Mouse (Mus musculus): ENCODE results near the gene Efcab11.

The Efcab11 gene

GRCm38 (mm10) chr12:99884269-99885261, at the start of gene Efcab11, which contains the start of gene Tdp1:
Gene Efcab11, minus strand, starts transcription at chr12:99884439.
Gene Tdp1, plus strand, starts transcription at chr12:99884517.
- DNase-seq (ENCODE audit: low spot score in 2 of 2): peak; percentile 87 to 91

GRCm38 (mm10) chr12:99933630-99934029, 49.4 kb upstream of the Efcab11 start:
- DNase-seq (ENCODE audit: low spot score in 2 of 2): no peak

GRCm38 (mm10) chr12:99932245-99932644, 48.0 kb upstream of the Efcab11 start:
- no peak for DNase-seq (ENCODE audit: low spot score in 2 of 2)

GRCm38 (mm10) chr12:99929160-99929559, 44.9 kb upstream of the Efcab11 start:
- no peak for DNase-seq (ENCODE audit: low spot score in 2 of 2)

GRCm38 (mm10) chr12:99928311-99928710, 44.1 kb upstream of the Efcab11 start:
- DNase-seq (ENCODE audit: low spot score in 2 of 2): no peak

GRCm38 (mm10) chr12:99923703-99924102, 39.5 kb upstream of the Efcab11 start:
- DNase-seq (ENCODE audit: low spot score in 2 of 2): no peak

- DNase-seq (ENCODE audit: low spot score in 2 of 2): no peak
These were observed 38.9 kb upstream of the Efcab11 start for GRCm38 (mm10) chr12:99923131-99923606.

- DNase-seq (ENCODE audit: low spot score in 2 of 2): no peak
These were observed 36.8 kb upstream of the Efcab11 start for GRCm38 (mm10) chr12:99921045-99921444.

- DNase-seq (ENCODE audit: low spot score in 2 of 2): no peak
These were observed 35.4 kb upstream of the Efcab11 start for GRCm38 (mm10) chr12:99919636-99920035.

GRCm38 (mm10) chr12:99917800-99918427, 33.7 kb upstream of the Efcab11 start:
- no peak for DNase-seq (ENCODE audit: low spot score in 2 of 2)

- DNase-seq (ENCODE audit: low spot score in 2 of 2): no peak
These were observed 27.2 kb upstream of the Efcab11 start for GRCm38 (mm10) chr12:99911466-99911865.

- DNase-seq (ENCODE audit: low spot score in 2 of 2): no peak
These were observed 20.3 kb upstream of the Efcab11 start for GRCm38 (mm10) chr12:99904537-99904936.

- no peak for DNase-seq (ENCODE audit: low spot score in 2 of 2)
These were observed 18.7 kb upstream of the Efcab11 start for GRCm38 (mm10) chr12:99902867-99903370.

GRCm38 (mm10) chr12:99901973-99902866, 18.0 kb upstream of the Efcab11 start:
- DNase-seq (ENCODE audit: low spot score in 2 of 2): peak; percentile 65 to 68

GRCm38 (mm10) chr12:99899991-99900390, 15.8 kb upstream of the Efcab11 start:
- no peak for DNase-seq (ENCODE audit: low spot score in 2 of 2)

GRCm38 (mm10) chr12:99898248-99898870, 14.1 kb upstream of the Efcab11 start:
- DNase-seq (ENCODE audit: low spot score in 2 of 2): no peak

- no peak for DNase-seq (ENCODE audit: low spot score in 2 of 2)
These were observed 13.6 kb upstream of the Efcab11 start for GRCm38 (mm10) chr12:99897846-99898245.

GRCm38 (mm10) chr12:99885282-99885901, 1.2 kb upstream of the Efcab11 start:
- DNase-seq (ENCODE audit: low spot score in 2 of 2): no peak

GRCm38 (mm10) chr12:99883713-99884105, 530 bp downstream of the Efcab11 start:
- DNase-seq (ENCODE audit: low spot score in 2 of 2): peak in 1 of 2 experiments; percentile 10

GRCm38 (mm10) chr12:99883000-99883712, 1.1 kb downstream of the Efcab11 start:
- DNase-seq (ENCODE audit: low spot score in 2 of 2): peak; percentile 87 to 90

All from heart, adult 9 months (tissue).